Mouse (Mus musculus) liver, embryonic 15.5 days (tissue): ENCODE measurements around the gene Rpl18. TPM values are rescaled to one million over a fixed set of nuclear protein-coding genes. Genes with fewer than 3 reads are reported as not detected.

Source experiments
- ATAC-seq: fragments of 200-750 bp; cut with Nextera tagmentation; 2 replicates; pipeline ENCODE4 v1.8.0; 2017; ENCODE audit warnings: moderate number of reproducible peaks, mild to moderate bottlenecking, moderate library complexity; ENCODE audit not compliant: insufficient read depth
- H3K27ac ChIP-seq: fragments of 300-500 bp; sonication (generic); replicated peaks from 2 replicates; pipeline ENCODE4 v1.5.1; 2015; ENCODE audit warnings: mild to moderate bottlenecking, inconsistent platforms
- H3K27me3 ChIP-seq: fragments of 300-500 bp; sonication (generic); 2 replicates; pipeline ENCODE4 v1.6.1; 2015; ENCODE audit warnings: mild to moderate bottlenecking, inconsistent platforms
- H3K36me3 ChIP-seq: fragments of 300-500 bp; sonication (generic); replicated peaks from 2 replicates; pipeline ENCODE4 v1.6.1; 2015; ENCODE audit warnings: moderate library complexity, mild to moderate bottlenecking, inconsistent platforms
- H3K4me1 ChIP-seq: fragments of 300-500 bp; sonication (generic); replicated peaks from 2 replicates; pipeline ENCODE4 v1.6.1; 2015; ENCODE audit warnings: inconsistent platforms
- H3K4me2 ChIP-seq: fragments of 300-500 bp; sonication (generic); 2 replicates; pipeline ENCODE4 v1.6.1; 2015; ENCODE audit warnings: moderate library complexity, mild to moderate bottlenecking, inconsistent platforms
- H3K4me3 ChIP-seq: fragments of 300-500 bp; sonication (generic); replicated peaks from 2 replicates; pipeline ENCODE4 v1.5.1; 2015; ENCODE audit warnings: mild to moderate bottlenecking, inconsistent platforms
- H3K9ac ChIP-seq: fragments of 300-500 bp; sonication (generic); 2 replicates; pipeline ENCODE4 v1.6.1; 2015; ENCODE audit warnings: moderate library complexity, mild to moderate bottlenecking, inconsistent platforms
- H3K9me3 ChIP-seq: fragments of 300-500 bp; sonication (generic); replicated peaks from 2 replicates; pipeline ENCODE4 v1.6.1; 2016; ENCODE audit warnings: inconsistent platforms
- WGBS: fragments of 180-500 bp; shearing (Covaris S2); methylation state at CpG from one replicate; pipeline ENCODE4 v1.1.7; 2015; ENCODE audit warnings: mixed read lengths; ENCODE audit not compliant: insufficient replicate concordance; 5-methylcytosine and 5-hydroxymethylcytosine counted together
- polyA plus RNA-seq: library from polyadenylated mRNA; unstranded; fragments of >200 nt; fragmentation: Nextera tagmentation; extraction: Ambion mirVana; gene quantifications from 2 replicates; pipeline ENCODE4 v1.2.1, GENCODE M21; 2015

Gene Rpl18
- 533 and 542 TPM in 2 replicates for polyA plus RNA-seq

GRCm38 (mm10) chr7:45715090-45715708, at the start of gene Rpl18:
Rpl18 (plus strand) TSS chr7:45715457.
- peak within 1 kb of the TSS; percentile 90 for H3K4me3 ChIP-seq
- H3K4me2 ChIP-seq, result peak within 1 kb of the TSS; percentile 95
- no peaks in the 10 kb centered on the region for H3K9me3 ChIP-seq
- H3K27ac ChIP-seq, result peak within 1 kb of the TSS; percentile 80
- no peaks in the 10 kb centered on the region for H3K27me3 ChIP-seq
- peak; percentile 85 for ATAC-seq
- 5% methylated on average over 34 of the region's 34 CpGs for WGBS
- peaks cover 49% of the 10 kb centered on the region for H3K36me3 ChIP-seq
- H3K9ac ChIP-seq, result peak within 1 kb of the TSS; percentile 81
- peaks cover 67% of the 10 kb centered on the region for H3K4me1 ChIP-seq

GRCm38 (mm10) chr7:45666161-45666560, 49.1 kb upstream of the Rpl18 start, which contains the start of gene Fut2:
Fut2 (minus strand) TSS chr7:45666394.
- H3K9ac ChIP-seq, result no peak within 1 kb of the TSS
- no peak within 1 kb of the TSS for H3K4me2 ChIP-seq
- H3K4me1 ChIP-seq, result no peaks in the 10 kb centered on the region
- no peak within 1 kb of the TSS for H3K27ac ChIP-seq
- ATAC-seq, result no peak
- H3K9me3 ChIP-seq, result no peaks in the 10 kb centered on the region
- H3K36me3 ChIP-seq, result no peaks in the 10 kb centered on the region
- no peak within 1 kb of the TSS for H3K4me3 ChIP-seq
- H3K27me3 ChIP-seq, result no peaks in the 10 kb centered on the region
- WGBS, result 63% methylated on average over 7 of the region's 7 CpGs

GRCm38 (mm10) chr7:45667761-45668160, 47.5 kb upstream of the Rpl18 start:
- H3K27me3 ChIP-seq, result no peaks in the 10 kb centered on the region
- no peak for ATAC-seq
- no peaks in the 10 kb centered on the region for H3K36me3 ChIP-seq
- no peak overlapping the region for H3K27ac ChIP-seq
- no peaks in the 10 kb centered on the region for H3K4me1 ChIP-seq
- 86% methylated on average over 14 of the region's 14 CpGs for WGBS
- H3K4me3 ChIP-seq, result no peak overlapping the region
- H3K9me3 ChIP-seq, result no peaks in the 10 kb centered on the region
- no peak overlapping the region for H3K9ac ChIP-seq
- H3K4me2 ChIP-seq, result no peak overlapping the region

GRCm38 (mm10) chr7:45668921-45669320, 46.3 kb upstream of the Rpl18 start:
- Histone ChIP-seq H3K9ac (no peak overlapping the region), H3K27me3 (no peaks in the 10 kb centered on the region), H3K4me3 (no peak overlapping the region), H3K4me2 (no peak overlapping the region), H3K9me3 (no peaks in the 10 kb centered on the region), H3K36me3 (no peaks in the 10 kb centered on the region), H3K4me1 (no peaks in the 10 kb centered on the region), H3K27ac (no peak overlapping the region)
- 84% methylated on average over 9 of the region's 9 CpGs for WGBS
- no peak for ATAC-seq

- H3K9me3 ChIP-seq, result no peaks in the 10 kb centered on the region
- H3K4me2 ChIP-seq, result no peak overlapping the region
- H3K27ac ChIP-seq, result no peak overlapping the region
- H3K9ac ChIP-seq, result no peak overlapping the region
- no peaks in the 10 kb centered on the region for H3K36me3 ChIP-seq
- WGBS, result 58% methylated on average over 7 of the region's 7 CpGs
- H3K4me1 ChIP-seq, result peaks cover 10% of the 10 kb centered on the region
- H3K27me3 ChIP-seq, result no peaks in the 10 kb centered on the region
- no peak for ATAC-seq
- H3K4me3 ChIP-seq, result no peak overlapping the region
Measured at GRCm38 (mm10) chr7:45677627-45678295, 37.5 kb upstream of the Rpl18 start.

- Histone ChIP-seq H3K4me2 (no peak overlapping the region), H3K36me3 (no peaks in the 10 kb centered on the region), H3K4me3 (no peak overlapping the region), H3K4me1 (peaks cover 13% of the 10 kb centered on the region), H3K27me3 (no peaks in the 10 kb centered on the region), H3K9ac (no peak overlapping the region), H3K9me3 (no peaks in the 10 kb centered on the region), H3K27ac (no peak overlapping the region)
- no peak for ATAC-seq
- 75% methylated on average over 14 of the region's 14 CpGs for WGBS
Measured at GRCm38 (mm10) chr7:45678513-45678912, 36.7 kb upstream of the Rpl18 start.

- no peak overlapping the region for H3K4me2 ChIP-seq
- no peak overlapping the region for H3K27ac ChIP-seq
- peaks cover 13% of the 10 kb centered on the region for H3K4me1 ChIP-seq
- no peak; the same call in 1 of the 2 replicates for ATAC-seq
- WGBS, result 61% methylated on average over 14 of the region's 14 CpGs
- H3K27me3 ChIP-seq, result peaks cover 10% of the 10 kb centered on the region; the same call in 1 of the 2 replicates
- no peaks in the 10 kb centered on the region for H3K9me3 ChIP-seq
- H3K9ac ChIP-seq, result no peak overlapping the region
- no peaks in the 10 kb centered on the region for H3K36me3 ChIP-seq
- no peak overlapping the region for H3K4me3 ChIP-seq
Measured at GRCm38 (mm10) chr7:45679966-45680621, 35.2 kb upstream of the Rpl18 start.

GRCm38 (mm10) chr7:45681046-45681736, 34.1 kb upstream of the Rpl18 start:
- peaks cover 10% of the 10 kb centered on the region; the same call in 1 of the 2 replicates for H3K27me3 ChIP-seq
- no peaks in the 10 kb centered on the region for H3K36me3 ChIP-seq
- no peak overlapping the region for H3K4me2 ChIP-seq
- H3K4me3 ChIP-seq, result no peak overlapping the region
- WGBS, result 42% methylated on average over 8 of the region's 8 CpGs
- H3K27ac ChIP-seq, result no peak overlapping the region
- H3K4me1 ChIP-seq, result peaks cover 13% of the 10 kb centered on the region
- no peaks in the 10 kb centered on the region for H3K9me3 ChIP-seq
- no peak overlapping the region for H3K9ac ChIP-seq
- no peak for ATAC-seq

- no peak overlapping the region for H3K27ac ChIP-seq
- H3K4me2 ChIP-seq, result peak overlapping the region; percentile 43; the same call in 1 of the 2 replicates
- 24% methylated on average over 14 of the region's 14 CpGs for WGBS
- H3K27me3 ChIP-seq, result peaks cover 10% of the 10 kb centered on the region; the same call in 1 of the 2 replicates
- no peak for ATAC-seq
- H3K4me3 ChIP-seq, result no peak overlapping the region
- H3K4me1 ChIP-seq, result peaks cover 13% of the 10 kb centered on the region
- no peaks in the 10 kb centered on the region for H3K36me3 ChIP-seq
- H3K9ac ChIP-seq, result no peak overlapping the region
- H3K9me3 ChIP-seq, result no peaks in the 10 kb centered on the region
Measured at GRCm38 (mm10) chr7:45682144-45683126, 32.8 kb upstream of the Rpl18 start.

- Histone ChIP-seq H3K9ac (no peak within 1 kb of the TSS), H3K4me1 (peaks cover 13% of the 10 kb centered on the region)
- 60% methylated on average over 7 of the region's 7 CpGs for WGBS
Measured at GRCm38 (mm10) chr7:45683396-45684050, 31.7 kb upstream of the Rpl18 start, which contains the start of gene Ntn5. Ntn5 (plus strand) TSS chr7:45684022.

More at GRCm38 (mm10) chr7:45683396-45684050, 31.7 kb upstream of the Rpl18 start, which contains the start of gene Ntn5:
- ATAC-seq, result no peak
- no peak within 1 kb of the TSS for H3K4me2 ChIP-seq
- H3K27ac ChIP-seq, result no peak within 1 kb of the TSS
- H3K9me3 ChIP-seq, result no peaks in the 10 kb centered on the region
- H3K36me3 ChIP-seq, result no peaks in the 10 kb centered on the region
- peaks cover 10% of the 10 kb centered on the region; the same call in 1 of the 2 replicates for H3K27me3 ChIP-seq
- no peak within 1 kb of the TSS for H3K4me3 ChIP-seq
